Mouse (Mus musculus): ENCODE results near the gene Olfr159.

DNA sequence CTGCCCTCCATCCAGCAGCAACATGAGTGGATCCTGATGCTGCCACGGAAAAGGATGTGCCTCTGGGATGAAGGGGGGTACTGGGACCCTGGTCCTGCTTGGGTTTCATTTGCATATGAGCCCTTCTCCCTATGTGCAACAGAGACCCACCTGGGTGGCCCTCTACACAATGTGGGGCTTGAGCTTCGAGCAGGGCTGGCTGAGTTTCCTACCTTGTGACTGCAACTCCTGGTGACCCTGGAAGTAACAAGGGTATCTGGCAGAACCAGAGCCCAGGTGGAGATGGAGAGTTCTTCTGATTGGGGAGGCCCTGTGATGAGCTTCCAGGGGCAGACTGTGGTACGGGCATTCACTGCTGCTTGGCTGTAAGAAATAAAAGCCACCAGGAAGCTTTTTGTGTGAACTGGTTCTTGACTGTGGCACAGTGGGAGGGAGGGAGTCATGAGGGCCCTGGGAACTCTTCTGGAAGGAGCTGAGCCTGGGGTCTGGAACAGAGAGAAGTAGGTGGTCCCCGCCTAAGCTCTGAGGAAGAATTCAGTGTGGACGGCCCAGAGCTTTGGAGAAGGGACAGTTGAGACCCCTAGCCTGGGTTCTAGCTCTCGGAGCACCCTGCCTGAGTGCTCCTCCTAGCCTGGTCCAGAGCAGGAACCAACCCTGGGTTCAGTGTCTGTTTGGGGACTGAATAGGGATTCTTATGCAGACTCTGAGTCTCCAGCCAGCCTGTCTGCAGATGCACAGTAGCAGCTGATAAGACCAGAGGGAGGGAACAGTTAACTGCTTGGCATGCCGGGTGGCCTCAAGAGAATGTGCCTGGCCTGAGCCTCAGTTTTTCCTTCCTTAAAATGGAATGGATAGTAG lies 42.9 kb downstream of the Olfr159 start:
- no peak for TF ChIP-seq CTCF (IDR thresholded peaks at IDR 0.05; ENCODE audit: borderline replicate concordance, insufficient read depth, low read depth, low read length)
- TF ChIP-seq POLR2A (IDR thresholded peaks at IDR 0.05; ENCODE audit: borderline replicate concordance, insufficient read depth, low read length): no peak

Data from cerebellum, adult 2 months (tissue).